Mouse (Mus musculus) G1E (cell line): ENCODE measurements around the gene Lrrc66.

ENCODE experiments used
- CTCF ChIP-seq: IDR thresholded peaks from 2 replicates; pipeline ENCODE4 v1.5.1; 2012; ENCODE audit warnings: low read depth, low read length, inconsistent platforms, mixed read lengths
- POLR2AphosphoS5 ChIP-seq: IDR thresholded peaks from 2 replicates; pipeline ENCODE4 v1.6.1; 2012; ENCODE audit warnings: low read depth, low read length, inconsistent platforms; ENCODE audit not compliant: insufficient replicate concordance

- TF ChIP-seq CTCF (no peak), POLR2AphosphoS5 (no peak)
Observed at GRCm38 (mm10) chr5:73651061-73651854, 18.9 kb upstream of the Lrrc66 start, which contains the start of gene Spata18.
